Mouse (Mus musculus) forebrain, embryonic 15.5 days (tissue): ENCODE data around the gene 9530003J23Rik. TPM values are rescaled to one million over a fixed set of nuclear protein-coding genes. Genes with fewer than 3 reads are reported as not detected.

Experiments used
- ATAC-seq: fragments of 200-750 bp; cut with Nextera tagmentation; replicated peaks from 2 replicates; pipeline ENCODE4 v1.8.0; 2017; ENCODE audit warnings: mild to moderate bottlenecking, moderate TSS enrichment, moderate library complexity
- H3K27ac ChIP-seq: fragments of 300-500 bp; sonication (generic); replicated peaks from 2 replicates; pipeline ENCODE4 v1.5.1; 2015; ENCODE audit warnings: mild to moderate bottlenecking, inconsistent platforms
- H3K27me3 ChIP-seq: fragments of 300-500 bp; sonication (generic); 2 replicates; pipeline ENCODE4 v1.6.1; 2015; ENCODE audit warnings: inconsistent platforms
- H3K36me3 ChIP-seq: fragments of 300-500 bp; sonication (generic); 2 replicates; pipeline ENCODE4 v1.6.1; 2015; ENCODE audit warnings: mild to moderate bottlenecking, inconsistent platforms
- H3K4me1 ChIP-seq: fragments of 300-500 bp; sonication (generic); 2 replicates; pipeline ENCODE4 v1.6.1; 2015; ENCODE audit warnings: inconsistent platforms
- H3K4me2 ChIP-seq: fragments of 300-500 bp; sonication (generic); replicated peaks from 2 replicates; pipeline ENCODE4 v1.6.1; 2015; ENCODE audit warnings: mild to moderate bottlenecking, inconsistent platforms
- H3K4me3 ChIP-seq: fragments of 300-500 bp; sonication (generic); 2 replicates; pipeline ENCODE4 v1.5.1; 2015; ENCODE audit warnings: mild to moderate bottlenecking, inconsistent platforms
- H3K9ac ChIP-seq: fragments of 300-500 bp; sonication (generic); replicated peaks from 2 replicates; pipeline ENCODE4 v1.6.1; 2015; ENCODE audit warnings: mild to moderate bottlenecking, inconsistent platforms
- H3K9me3 ChIP-seq: fragments of 300-500 bp; sonication (generic); 2 replicates; pipeline ENCODE4 v1.6.1; 2016; ENCODE audit warnings: inconsistent platforms
- WGBS: fragments of 180-500 bp; shearing (Covaris S2); methylation state at CpG from one replicate; pipeline ENCODE4 v1.1.7; 2015; ENCODE audit warnings: mixed read lengths; 5-methylcytosine and 5-hydroxymethylcytosine counted together
- polyA plus RNA-seq: library from polyadenylated mRNA; unstranded; fragments of >200 nt; fragmentation: Nextera tagmentation; extraction: Ambion mirVana; gene quantifications from 2 replicates; pipeline ENCODE4 v1.2.1, GENCODE M21; 2015

9530003J23Rik gene
- polyA plus RNA-seq, 1 experiment from 2014 or later, result not detected

DNA sequence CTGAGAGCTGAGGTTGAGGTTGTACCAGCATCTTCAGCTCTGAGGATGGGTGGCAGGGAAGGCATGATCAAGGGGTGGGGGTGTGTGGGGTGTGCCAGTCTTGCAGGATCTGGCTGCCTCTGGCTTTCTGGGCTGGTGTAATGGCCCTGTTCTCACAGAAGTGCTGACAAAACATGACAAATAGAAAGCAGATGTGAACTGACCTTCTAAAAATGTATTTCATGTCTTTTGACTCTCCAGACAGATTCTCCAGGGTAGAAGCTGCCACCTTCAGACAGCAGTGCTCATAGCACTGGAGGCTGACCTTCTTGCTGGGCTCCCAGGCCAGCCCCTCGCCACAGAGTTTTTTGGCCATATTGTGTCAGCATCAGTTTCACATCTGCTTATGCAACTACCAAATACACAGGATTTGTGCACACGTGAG, 34.9 kb downstream of the 9530003J23Rik start:
- ATAC-seq, result no peak
- Histone ChIP-seq H3K9me3 (no peaks in the 10 kb centered on the region), H3K4me1 (no peaks in the 10 kb centered on the region), H3K9ac (no peak overlapping the region), H3K36me3 (no peaks in the 10 kb centered on the region), H3K27ac (no peak overlapping the region), H3K27me3 (no peaks in the 10 kb centered on the region), H3K4me2 (no peak overlapping the region), H3K4me3 (no peak overlapping the region)
- WGBS, result 89% methylated on average over 2 of the region's 2 CpGs

DNA sequence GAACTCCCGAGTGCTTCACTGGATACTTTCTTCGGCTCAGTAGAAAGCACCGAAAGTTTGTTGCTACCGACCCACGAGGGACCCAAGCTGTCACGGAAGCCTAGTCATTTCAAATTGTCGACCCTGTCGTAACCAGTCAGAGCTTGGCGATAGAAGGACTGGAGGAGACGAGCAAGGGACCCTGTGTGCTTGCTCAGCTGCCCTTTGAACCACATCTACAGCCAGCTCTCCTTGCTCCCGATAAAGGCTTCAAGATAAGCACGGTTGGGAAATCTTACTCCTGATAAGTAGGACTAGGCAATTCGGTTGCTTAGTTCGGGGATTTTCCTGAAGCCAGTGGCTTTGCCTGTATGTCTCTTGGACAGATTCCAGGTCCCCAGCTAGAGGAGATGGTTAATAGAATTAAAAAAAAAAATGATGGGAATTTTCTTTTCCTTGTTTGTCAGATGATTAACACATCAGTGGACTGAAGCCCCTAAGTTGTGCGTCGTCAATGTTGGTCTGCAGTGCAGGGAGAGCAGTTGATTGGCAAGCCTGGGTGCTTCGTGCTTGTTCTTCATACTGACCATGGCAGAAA, 35.4 kb downstream of the 9530003J23Rik start:
- no peak for ATAC-seq
- H3K4me3 ChIP-seq, result no peak overlapping the region
- H3K27me3 ChIP-seq, result no peaks in the 10 kb centered on the region
- WGBS, result 88% methylated on average over 17 of the region's 17 CpGs
- no peaks in the 10 kb centered on the region for H3K4me1 ChIP-seq
- H3K9me3 ChIP-seq, result no peaks in the 10 kb centered on the region
- no peak overlapping the region for H3K4me2 ChIP-seq
- H3K9ac ChIP-seq, result no peak overlapping the region
- H3K36me3 ChIP-seq, result no peaks in the 10 kb centered on the region
- H3K27ac ChIP-seq, result no peak overlapping the region

DNA sequence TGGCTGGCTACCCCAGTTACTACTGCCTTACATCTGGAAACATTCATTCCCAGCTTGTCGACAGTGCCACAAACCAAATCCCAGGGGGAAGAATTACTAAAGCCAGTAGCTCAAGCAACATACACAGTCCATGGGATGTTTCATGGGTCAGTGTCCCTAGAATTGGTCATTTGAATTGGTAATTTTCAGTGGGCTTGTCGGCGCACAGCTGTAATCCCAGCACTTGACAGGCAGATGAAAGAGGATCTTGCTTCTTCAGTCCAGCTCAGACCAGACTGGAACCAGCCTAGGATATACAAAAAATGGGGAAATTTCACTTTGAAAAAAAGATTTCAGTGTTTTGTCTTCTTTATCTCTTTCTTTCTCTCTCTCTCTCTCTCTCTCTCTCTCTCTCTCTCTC, 38.8 kb downstream of the 9530003J23Rik start:
- no peak overlapping the region for H3K4me3 ChIP-seq
- no peak overlapping the region for H3K9ac ChIP-seq
- no peaks in the 10 kb centered on the region for H3K27me3 ChIP-seq
- H3K9me3 ChIP-seq, result no peaks in the 10 kb centered on the region
- no peak overlapping the region for H3K27ac ChIP-seq
- H3K4me1 ChIP-seq, result no peaks in the 10 kb centered on the region
- no peaks in the 10 kb centered on the region for H3K36me3 ChIP-seq
- ATAC-seq, result no peak
- H3K4me2 ChIP-seq, result no peak overlapping the region
- 69% methylated on average over 3 of the region's 3 CpGs for WGBS

DNA sequence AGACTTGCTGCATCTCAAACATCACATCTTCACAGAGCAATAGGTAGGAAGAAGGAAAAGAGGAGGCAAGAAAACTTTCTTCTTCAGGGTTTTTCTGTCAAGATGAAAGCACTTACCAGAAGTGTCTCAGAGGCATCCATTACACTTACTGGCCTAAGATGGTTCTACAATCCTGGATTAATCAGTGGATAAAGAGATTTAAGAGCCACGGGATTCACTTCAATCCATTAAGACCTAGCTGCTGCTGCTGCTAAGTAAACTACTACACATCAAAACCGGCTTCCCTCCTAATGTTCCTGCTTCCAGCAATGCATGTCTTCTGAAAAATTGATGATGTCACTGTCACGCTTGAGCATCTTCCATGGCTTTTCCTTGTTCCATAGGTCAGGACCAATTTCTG, 41.8 kb downstream of the 9530003J23Rik start:
- H3K9ac ChIP-seq, result no peak overlapping the region

DNA sequence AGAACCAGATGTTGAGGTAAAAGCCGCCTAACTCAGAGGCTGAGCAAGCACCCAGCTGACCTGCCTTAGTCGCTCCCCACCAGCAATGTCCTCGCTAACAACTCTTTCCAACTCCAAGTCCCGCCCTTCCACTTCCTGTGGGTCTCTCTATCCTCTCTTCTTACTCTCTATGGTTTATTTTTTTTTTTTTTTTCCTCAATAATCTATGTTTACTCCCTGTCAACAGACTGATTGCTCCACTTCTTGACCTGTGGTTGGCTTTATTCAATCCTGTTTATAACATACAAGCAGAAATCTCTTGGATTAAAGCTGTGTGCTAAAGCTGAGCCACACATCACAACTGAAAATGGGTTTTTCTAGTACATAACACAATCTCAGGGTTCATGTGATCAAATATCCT, 42.8 kb downstream of the 9530003J23Rik start:
- ATAC-seq, result no peak
- H3K4me3 ChIP-seq, result no peak overlapping the region
- WGBS, result 94% methylated on average over 4 of the region's 4 CpGs

More for the DNA sequence above, 41.8 kb downstream of the 9530003J23Rik start:
- Histone ChIP-seq H3K4me2 (no peak overlapping the region), H3K27me3 (no peaks in the 10 kb centered on the region), H3K36me3 (no peaks in the 10 kb centered on the region), H3K9me3 (no peaks in the 10 kb centered on the region), H3K4me3 (no peak overlapping the region), H3K27ac (no peak overlapping the region), H3K4me1 (no peaks in the 10 kb centered on the region)
- 88% methylated on average over 3 of the region's 3 CpGs for WGBS
- ATAC-seq, result no peak

DNA sequence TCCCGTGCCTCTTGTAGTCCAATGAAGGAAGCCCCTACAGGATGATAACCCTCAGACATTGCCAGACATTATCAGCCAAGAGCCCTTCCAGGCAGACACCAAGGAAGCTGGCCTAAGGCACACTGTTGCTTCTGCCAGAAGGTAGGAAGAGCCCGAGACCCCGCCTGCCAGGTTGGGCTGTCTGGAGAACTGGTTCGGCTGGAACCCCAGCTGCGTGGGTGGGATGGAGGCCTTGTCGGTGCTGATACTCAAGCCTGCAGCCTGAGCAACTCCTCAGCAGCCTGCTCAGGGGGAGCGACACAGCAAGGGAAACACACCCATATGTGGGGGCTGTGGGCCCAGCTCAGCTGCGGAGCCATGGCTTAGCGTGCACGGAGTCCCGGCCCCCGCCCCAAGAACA, 43.5 kb downstream of the 9530003J23Rik start:
- Histone ChIP-seq H3K27ac (no peak overlapping the region), H3K4me2 (no peak overlapping the region), H3K27me3 (no peaks in the 10 kb centered on the region), H3K9me3 (no peaks in the 10 kb centered on the region), H3K9ac (no peak overlapping the region), H3K36me3 (no peaks in the 10 kb centered on the region), H3K4me1 (no peaks in the 10 kb centered on the region), H3K4me3 (no peak overlapping the region)
- WGBS, result 94% methylated on average over 12 of the region's 12 CpGs
- ATAC-seq, result no peak

More for the DNA sequence above, 42.8 kb downstream of the 9530003J23Rik start:
- H3K27ac ChIP-seq, result no peak overlapping the region
- H3K4me1 ChIP-seq, result no peaks in the 10 kb centered on the region
- no peak overlapping the region for H3K9ac ChIP-seq
- no peaks in the 10 kb centered on the region for H3K36me3 ChIP-seq
- no peaks in the 10 kb centered on the region for H3K9me3 ChIP-seq
- H3K4me2 ChIP-seq, result no peak overlapping the region
- no peaks in the 10 kb centered on the region for H3K27me3 ChIP-seq

DNA sequence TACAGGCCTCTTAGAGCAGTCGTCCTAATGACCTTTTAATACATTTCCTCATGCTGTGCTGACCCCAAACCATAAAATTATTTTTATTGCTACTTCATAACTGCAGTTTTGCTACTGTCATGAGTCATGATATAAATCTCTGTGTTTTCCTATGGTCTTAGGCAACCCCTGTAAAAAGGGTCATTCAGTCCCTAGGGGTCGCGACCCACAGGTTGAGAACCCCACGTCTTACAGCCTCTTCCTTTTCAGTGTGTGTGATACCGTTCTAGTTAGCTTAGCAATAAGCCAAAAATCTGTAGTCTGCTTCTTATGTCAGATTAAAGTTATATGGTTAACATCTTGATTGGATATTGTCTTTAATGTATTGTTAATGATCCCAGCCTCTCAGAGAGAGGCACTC, 45.1 kb downstream of the 9530003J23Rik start:
- Histone ChIP-seq H3K4me3 (no peak overlapping the region), H3K4me1 (no peaks in the 10 kb centered on the region), H3K4me2 (no peak overlapping the region), H3K9me3 (no peaks in the 10 kb centered on the region), H3K27me3 (no peaks in the 10 kb centered on the region), H3K27ac (no peak overlapping the region), H3K9ac (no peak overlapping the region), H3K36me3 (no peaks in the 10 kb centered on the region)
- 79% methylated on average over 5 of the region's 5 CpGs for WGBS
- no peak for ATAC-seq

DNA sequence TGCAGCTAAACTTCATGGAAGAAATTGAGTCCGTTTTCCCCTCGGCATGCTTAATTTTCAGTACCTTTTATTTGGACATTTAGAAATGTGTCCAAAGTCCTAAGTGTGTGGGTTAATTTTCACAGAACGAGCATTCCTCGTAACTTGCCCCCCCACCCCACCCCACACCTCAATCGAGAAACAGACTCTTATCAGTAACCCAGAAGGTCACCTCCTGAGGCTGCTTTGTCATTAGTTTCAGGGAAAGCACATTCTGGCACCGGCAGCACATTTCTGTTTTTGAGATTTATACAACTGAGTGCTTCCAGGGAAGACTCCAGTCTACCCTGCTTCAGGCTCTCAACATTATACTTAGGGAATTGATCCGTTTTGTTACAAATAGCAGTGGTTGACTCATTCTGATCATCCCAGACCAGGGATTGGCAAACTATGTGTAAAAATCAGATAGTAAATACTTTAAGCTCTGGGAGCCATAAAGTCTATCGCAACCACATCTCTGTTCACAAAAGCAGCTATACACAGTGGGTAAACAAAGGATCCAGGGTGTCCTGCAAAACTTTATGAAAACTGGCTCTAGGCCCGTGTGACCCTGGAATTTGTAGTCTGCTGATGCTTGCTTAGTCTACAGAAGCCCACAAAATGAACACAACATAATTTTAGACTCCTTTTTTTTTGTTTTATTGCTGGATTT, 53.0 kb downstream of the 9530003J23Rik start:
- no peak overlapping the region for H3K27ac ChIP-seq
- WGBS, result 60% methylated on average over 9 of the region's 9 CpGs
- H3K9me3 ChIP-seq, result no peaks in the 10 kb centered on the region
- no peak overlapping the region for H3K4me3 ChIP-seq
- H3K4me2 ChIP-seq, result no peak overlapping the region
- H3K27me3 ChIP-seq, result no peaks in the 10 kb centered on the region
- no peak for ATAC-seq
- H3K36me3 ChIP-seq, result no peaks in the 10 kb centered on the region
- H3K9ac ChIP-seq, result no peak overlapping the region
- H3K4me1 ChIP-seq, result no peaks in the 10 kb centered on the region

Other genes with a start within 250 kb of the 9530003J23Rik start
- gene Lrrc10, start 193.4 kb downstream of the 9530003J23Rik start, polyA plus RNA-seq, result not detected in 2 replicates
- 273 and 274 TPM in 2 replicates for gene Cct2, start 174.9 kb downstream of the 9530003J23Rik start, polyA plus RNA-seq
- gene Frs2, start 90.2 kb downstream of the 9530003J23Rik start, polyA plus RNA-seq, result 20.0 and 23.7 TPM in 2 replicates
- 101 and 106 TPM in 2 replicates for gene Yeats4, start 14.2 kb downstream of the 9530003J23Rik start, polyA plus RNA-seq
- gene Lyz2, start 43.6 kb upstream of the 9530003J23Rik start, polyA plus RNA-seq, result 15.7 and 18.2 TPM in 2 replicates
- gene Lyz1, start 54.2 kb upstream of the 9530003J23Rik start, polyA plus RNA-seq, result not detected in 2 replicates
- 201 and 205 TPM in 2 replicates for gene Cpsf6, start 141.3 kb upstream of the 9530003J23Rik start, polyA plus RNA-seq